Mouse (Mus musculus) intestine, embryonic 16.5 days (tissue): Measurements from ENCODE around the gene Scube3. TPM values are rescaled to one million over a fixed set of nuclear protein-coding genes. Genes with fewer than 3 reads are reported as not detected.

Experiments used
- ATAC-seq: fragments of 200-750 bp; cut with Nextera tagmentation; 2 replicates; pipeline ENCODE4 v1.8.0; 2017; ENCODE audit warnings: moderate TSS enrichment, moderate library complexity
- H3K27ac ChIP-seq: fragments of 300-500 bp; sonication (generic); 2 replicates; pipeline ENCODE4 v1.5.1; 2014; ENCODE audit warnings: mild to moderate bottlenecking, low read length
- H3K27me3 ChIP-seq: fragments of 300-500 bp; sonication (generic); replicated peaks from 2 replicates; pipeline ENCODE4 v1.6.1; 2014; ENCODE audit warnings: low read length, control low read depth, mixed read lengths; ENCODE audit not compliant: control insufficient read depth, insufficient read depth
- H3K36me3 ChIP-seq: fragments of 300-500 bp; sonication (generic); 2 replicates; pipeline ENCODE4 v1.6.1; 2014; ENCODE audit warnings: low read length, control low read depth; ENCODE audit not compliant: control insufficient read depth, insufficient read depth
- H3K4me1 ChIP-seq: fragments of 300-500 bp; sonication (generic); 2 replicates; pipeline ENCODE4 v1.6.1; 2014; ENCODE audit warnings: low read length, control low read depth, mixed read lengths; ENCODE audit not compliant: control insufficient read depth, insufficient read depth
- H3K4me2 ChIP-seq: fragments of 300-500 bp; sonication (generic); 2 replicates; pipeline ENCODE4 v1.6.1; 2014; ENCODE audit warnings: low read depth, low read length, control low read depth
- H3K4me3 ChIP-seq: fragments of 300-500 bp; sonication (generic); 2 replicates; pipeline ENCODE4 v1.5.1; 2014; ENCODE audit warnings: mild to moderate bottlenecking, low read length
- H3K9ac ChIP-seq: fragments of 300-500 bp; sonication (generic); 2 replicates; pipeline ENCODE4 v1.6.1; 2014; ENCODE audit warnings: low read depth, low read length
- H3K9me3 ChIP-seq: fragments of 300-500 bp; sonication (generic); 2 replicates; pipeline ENCODE4 v1.6.1; 2016; ENCODE audit warnings: low read length, control low read depth; ENCODE audit not compliant: control insufficient read depth
- WGBS: fragments of 180-500 bp; shearing (Covaris S2); extraction: QIAGEN DNeasy Blood & Tissue Kit; methylation state at CpG from one replicate; pipeline ENCODE4 v1.1.7; 2014; 5-methylcytosine and 5-hydroxymethylcytosine counted together
- polyA plus RNA-seq: library from polyadenylated mRNA; unstranded; fragments of >200 nt; fragmentation: Nextera tagmentation; extraction: Ambion mirVana; gene quantifications from 2 replicates; pipeline ENCODE4 v1.2.1, GENCODE M21; 2015

The Scube3 gene
- polyA plus RNA-seq, 1 experiment from 2014 or later: 1.0 TPM

DNA sequence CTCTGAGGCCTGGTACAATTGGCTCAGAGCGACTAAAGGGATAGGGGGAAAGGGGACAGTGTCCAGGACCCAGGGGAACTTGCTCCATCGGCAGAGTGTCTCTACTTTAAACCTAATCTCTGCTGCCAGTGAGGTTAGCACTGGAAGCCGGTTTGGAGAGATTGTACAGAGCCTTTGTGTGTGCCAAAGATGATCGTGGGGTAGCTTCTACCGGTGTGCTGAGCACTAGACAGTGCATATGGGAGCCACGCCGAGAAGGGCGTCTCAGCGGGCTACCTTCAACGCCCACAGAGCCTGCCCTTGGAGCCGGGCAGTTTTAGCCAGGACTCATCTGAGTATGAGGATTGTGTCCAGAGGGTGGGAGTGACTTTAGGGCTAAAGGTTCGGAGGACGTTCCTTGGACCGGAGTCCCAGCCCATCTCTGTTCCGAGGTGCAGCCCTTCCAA is 713 bp upstream of the Scube3 start:
- Histone ChIP-seq H3K9me3 (no peaks in the 10 kb centered on the region), H3K36me3 (no peaks in the 10 kb centered on the region), H3K9ac (peak overlapping the region; percentile 73), H3K27ac (no peak overlapping the region), H3K27me3 (peaks cover 31% of the 10 kb centered on the region), H3K4me1 (peaks cover 24% of the 10 kb centered on the region), H3K4me2 (peak overlapping the region; percentile 100), H3K4me3 (peak overlapping the region; percentile 64)
- WGBS: 7% methylated on average over 15 of the region's 15 CpGs
- ATAC-seq: no peak

DNA sequence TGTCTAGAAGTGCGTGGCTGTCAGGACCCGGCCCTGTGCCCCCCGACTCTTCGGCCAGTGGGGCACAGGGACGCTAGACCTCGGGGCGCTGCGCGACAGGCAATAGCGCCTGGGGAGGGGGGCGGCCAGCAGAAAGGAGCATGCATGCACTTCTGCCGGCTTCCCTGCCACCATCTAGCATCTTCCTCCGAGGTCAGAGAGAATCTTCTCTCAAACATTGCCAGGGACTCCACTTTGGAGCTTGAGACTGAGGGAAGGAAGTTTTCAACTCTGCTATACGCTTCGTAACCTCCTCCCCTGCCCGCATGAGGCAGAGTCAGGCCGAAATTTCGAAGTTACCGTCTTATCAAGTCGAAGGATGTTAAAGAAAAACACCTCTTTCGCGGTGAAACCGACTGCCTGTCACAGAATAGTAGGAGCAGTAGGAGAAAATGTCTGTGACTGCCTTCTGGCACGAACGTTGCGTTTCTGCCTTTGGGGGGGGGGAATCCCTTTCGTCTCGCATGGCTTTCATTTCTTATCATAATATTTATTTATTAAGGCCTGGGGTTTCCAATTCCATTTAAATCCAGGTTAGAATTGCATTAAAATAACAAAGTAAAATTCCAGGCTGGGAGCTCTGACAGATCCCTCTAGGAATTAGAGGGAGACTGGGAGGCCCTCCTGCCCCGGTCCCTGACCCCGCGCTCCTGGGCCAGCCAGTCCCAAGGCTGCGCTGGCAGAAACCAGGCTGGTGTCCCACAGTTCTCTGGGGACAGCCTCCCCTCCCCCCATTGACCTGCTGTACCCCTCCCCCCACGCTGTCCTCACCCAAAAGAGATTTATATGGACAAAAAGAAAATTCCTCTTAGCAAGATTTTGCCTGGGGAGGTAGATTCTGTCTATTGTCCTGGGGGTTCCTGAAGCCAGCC is 1.0 kb downstream of the Scube3 start:
- WGBS: 5% methylated on average over 33 of the region's 33 CpGs
- Histone ChIP-seq H3K9ac (peak overlapping the region; percentile 73), H3K27ac (no peak overlapping the region), H3K4me3 (peak overlapping the region; percentile 64), H3K27me3 (peaks cover 31% of the 10 kb centered on the region), H3K9me3 (no peaks in the 10 kb centered on the region), H3K36me3 (no peaks in the 10 kb centered on the region), H3K4me2 (peak overlapping the region; percentile 100), H3K4me1 (peaks cover 24% of the 10 kb centered on the region)
- no peak for ATAC-seq

GRCm38 (mm10) chr17:28143751-28144150 is 1.8 kb downstream of the Scube3 start:
- Histone ChIP-seq H3K4me1 (peaks cover 24% of the 10 kb centered on the region), H3K27ac (no peak overlapping the region), H3K27me3 (peaks cover 31% of the 10 kb centered on the region), H3K9ac (no peak overlapping the region), H3K9me3 (no peaks in the 10 kb centered on the region), H3K36me3 (no peaks in the 10 kb centered on the region), H3K4me2 (peak overlapping the region; percentile 100; the same call in 1 of the 2 replicates), H3K4me3 (0 out of 2 replicates have a peak overlapping the region, but pooled peaks have one; percentile 3)
- ATAC-seq: no peak
- WGBS: 4% methylated on average over 9 of the region's 9 CpGs

- H3K27ac ChIP-seq: no peak overlapping the region
- H3K4me1 ChIP-seq: peaks cover 24% of the 10 kb centered on the region
- H3K4me3 ChIP-seq: 0 out of 2 replicates have a peak overlapping the region, but pooled peaks have one; percentile 3
- 19% methylated on average over 6 of the region's 6 CpGs for WGBS
- peaks cover 28% of the 10 kb centered on the region for H3K27me3 ChIP-seq
- peak overlapping the region; percentile 12; the same call in 1 of the 2 replicates for H3K4me2 ChIP-seq
- no peak overlapping the region for H3K9ac ChIP-seq
- no peak for ATAC-seq
- no peaks in the 10 kb centered on the region for H3K36me3 ChIP-seq
- H3K9me3 ChIP-seq: no peaks in the 10 kb centered on the region
These were observed 2.3 kb downstream of the Scube3 start for GRCm38 (mm10) chr17:28144241-28144640.

GRCm38 (mm10) chr17:28148288-28148687 is 6.3 kb downstream of the Scube3 start:
- WGBS: 70% methylated on average over 3 of the region's 3 CpGs
- Histone ChIP-seq H3K36me3 (no peaks in the 10 kb centered on the region), H3K4me1 (peaks cover 10% of the 10 kb centered on the region; the same call in 1 of the 2 replicates), H3K27ac (no peak overlapping the region), H3K9me3 (no peaks in the 10 kb centered on the region), H3K4me2 (no peak overlapping the region), H3K4me3 (no peak overlapping the region), H3K9ac (no peak overlapping the region), H3K27me3 (peaks cover 12% of the 10 kb centered on the region)
- ATAC-seq: no peak

DNA sequence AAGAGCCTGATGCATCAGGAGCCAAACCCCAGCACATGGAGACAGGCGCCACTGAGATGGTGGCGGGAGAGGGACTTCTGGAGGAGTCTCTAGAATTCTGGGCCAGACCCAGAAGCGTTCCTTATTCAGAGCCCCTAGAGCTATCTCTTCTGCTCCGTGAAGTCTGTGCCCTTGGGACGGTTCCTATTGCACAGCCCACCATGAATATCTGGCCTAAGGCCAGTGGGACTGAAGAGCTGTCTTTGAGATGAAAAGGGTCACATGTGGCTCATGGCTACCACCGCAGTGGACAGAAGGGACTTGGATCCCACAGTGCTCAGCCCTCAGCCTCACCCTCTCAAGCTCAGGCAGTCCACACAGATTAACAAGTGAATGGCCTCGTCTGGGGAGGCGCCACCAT is 7.8 kb downstream of the Scube3 start:
- no peaks in the 10 kb centered on the region for H3K9me3 ChIP-seq
- WGBS: 70% methylated on average over 8 of the region's 8 CpGs

DNA sequence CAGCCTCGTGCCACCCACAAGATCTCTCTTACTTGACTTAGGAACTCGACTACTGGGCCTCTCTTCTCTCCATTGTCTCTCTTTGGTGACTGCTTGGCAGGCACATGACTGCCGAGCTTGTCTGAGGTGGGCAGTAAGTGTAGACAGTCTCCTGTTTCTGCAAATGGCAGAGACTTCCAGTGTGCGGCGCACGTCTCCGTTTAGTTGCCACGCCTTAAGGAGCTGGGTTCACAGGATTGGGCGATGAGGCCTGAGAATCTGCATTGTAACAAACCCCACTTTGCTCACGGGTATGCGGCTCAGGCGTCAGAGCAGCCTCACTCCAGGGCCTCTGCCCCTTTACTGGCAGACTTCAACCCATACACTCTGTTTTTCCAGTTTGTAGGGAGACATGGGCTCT is 8.5 kb downstream of the Scube3 start:
- Histone ChIP-seq H3K4me1 (peaks cover 4% of the 10 kb centered on the region; the same call in 1 of the 2 replicates), H3K9me3 (no peaks in the 10 kb centered on the region), H3K4me3 (no peak overlapping the region), H3K27ac (no peak overlapping the region), H3K36me3 (no peaks in the 10 kb centered on the region), H3K4me2 (no peak overlapping the region), H3K9ac (no peak overlapping the region), H3K27me3 (0 out of 2 replicates have a peak, but pooled peaks cover 2% of the 10 kb centered on the region)
- ATAC-seq: no peak
- 76% methylated on average over 12 of the region's 12 CpGs for WGBS

More for the DNA sequence above, 7.8 kb downstream of the Scube3 start:
- no peak overlapping the region for H3K4me2 ChIP-seq
- H3K36me3 ChIP-seq: no peaks in the 10 kb centered on the region
- ATAC-seq: no peak
- H3K27me3 ChIP-seq: 0 out of 2 replicates have a peak, but pooled peaks cover 2% of the 10 kb centered on the region
- H3K9ac ChIP-seq: no peak overlapping the region
- H3K4me3 ChIP-seq: no peak overlapping the region
- H3K27ac ChIP-seq: no peak overlapping the region
- H3K4me1 ChIP-seq: peaks cover 5% of the 10 kb centered on the region; the same call in 1 of the 2 replicates

DNA sequence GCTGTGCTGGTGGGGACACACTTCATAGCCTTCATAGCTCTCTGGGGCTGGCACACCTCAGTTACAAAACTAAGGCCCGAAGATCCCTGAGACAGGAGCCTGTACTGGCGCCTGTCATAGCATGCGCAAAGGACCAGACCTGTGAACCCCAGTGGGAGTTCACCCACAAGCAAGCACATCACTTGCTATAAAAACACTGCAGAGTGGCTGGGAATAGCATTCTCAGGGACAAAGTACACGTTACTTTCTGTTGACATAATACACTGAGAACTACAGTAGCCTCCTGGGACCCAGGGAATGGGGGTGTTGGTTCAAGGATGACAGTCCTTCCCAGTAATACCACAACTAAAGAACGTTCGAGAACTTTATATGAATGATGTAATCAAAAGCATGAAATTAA is 11.2 kb downstream of the Scube3 start:
- peaks cover 3% of the 10 kb centered on the region; the same call in 1 of the 2 replicates for H3K4me1 ChIP-seq
- no peaks in the 10 kb centered on the region for H3K36me3 ChIP-seq
- ATAC-seq: peak; percentile 78
- H3K4me2 ChIP-seq: peak overlapping the region; percentile 16; the same call in 1 of the 2 replicates
- H3K27ac ChIP-seq: no peak overlapping the region
- no peak overlapping the region for H3K9ac ChIP-seq
- no peak overlapping the region for H3K4me3 ChIP-seq
- H3K27me3 ChIP-seq: no peaks in the 10 kb centered on the region
- WGBS: 64% methylated on average over 6 of the region's 6 CpGs
- no peaks in the 10 kb centered on the region for H3K9me3 ChIP-seq

GRCm38 (mm10) chr17:28154970-28155369 is 13.0 kb downstream of the Scube3 start:
- WGBS: 88% methylated on average over 8 of the region's 8 CpGs
- H3K9me3 ChIP-seq: no peaks in the 10 kb centered on the region
- no peak overlapping the region for H3K4me2 ChIP-seq
- no peak overlapping the region for H3K27ac ChIP-seq
- H3K4me3 ChIP-seq: no peak overlapping the region
- H3K4me1 ChIP-seq: peaks cover 3% of the 10 kb centered on the region; the same call in 1 of the 2 replicates
- H3K27me3 ChIP-seq: no peaks in the 10 kb centered on the region
- no peaks in the 10 kb centered on the region for H3K36me3 ChIP-seq
- H3K9ac ChIP-seq: no peak overlapping the region
- ATAC-seq: no peak
